Mouse (Mus musculus) lung, postnatal 10 days (tissue): ENCODE results near the gene A830018L16Rik.
"Not testable (repeated sequence)": the region's sequence is repeated elsewhere in the genome, so short reads cannot be mapped to it uniquely, and the experiment has no call there.

Experiments
- DNase-seq: peaks from one replicate; pipeline ENCODE4 v3.0.0; 2021

The A830018L16Rik gene

DNA sequence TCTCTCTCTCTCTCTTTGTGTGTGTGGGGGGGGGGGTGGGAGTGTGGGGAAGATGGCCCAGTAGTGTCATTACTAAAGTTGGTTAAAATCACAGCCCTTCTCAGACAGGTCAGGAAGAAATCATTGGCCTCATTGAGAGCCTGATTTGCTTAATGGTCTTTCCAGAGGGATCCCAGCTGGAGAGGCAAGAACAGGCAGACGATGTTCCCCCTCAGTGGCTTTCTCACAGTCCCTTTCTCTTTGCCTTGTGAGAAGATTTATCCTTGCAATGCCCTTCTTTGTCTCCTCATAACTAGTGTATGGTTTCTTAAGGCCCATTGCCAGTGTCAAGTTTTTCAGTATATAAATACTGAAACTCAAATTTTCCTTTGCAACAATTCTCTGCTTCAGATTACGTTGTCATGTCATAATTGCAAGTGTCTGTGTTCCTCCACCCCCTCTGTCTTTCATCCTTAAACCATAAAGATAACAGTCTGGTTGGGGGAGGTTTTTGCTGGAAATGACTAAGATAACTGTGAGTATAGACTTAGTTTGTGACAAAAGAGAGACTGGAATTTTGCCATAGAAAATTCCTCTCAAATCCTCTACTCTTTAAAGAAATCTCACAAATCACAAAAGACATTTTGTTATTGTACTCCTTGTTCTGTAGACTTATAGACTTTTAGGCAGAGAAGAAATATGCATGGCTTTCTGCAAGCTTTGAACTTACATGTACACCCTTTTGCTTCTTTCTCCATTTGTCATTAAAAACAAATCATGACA is 595.1 kb downstream of the A830018L16Rik start:
- DNase-seq: peak; percentile 6

DNA sequence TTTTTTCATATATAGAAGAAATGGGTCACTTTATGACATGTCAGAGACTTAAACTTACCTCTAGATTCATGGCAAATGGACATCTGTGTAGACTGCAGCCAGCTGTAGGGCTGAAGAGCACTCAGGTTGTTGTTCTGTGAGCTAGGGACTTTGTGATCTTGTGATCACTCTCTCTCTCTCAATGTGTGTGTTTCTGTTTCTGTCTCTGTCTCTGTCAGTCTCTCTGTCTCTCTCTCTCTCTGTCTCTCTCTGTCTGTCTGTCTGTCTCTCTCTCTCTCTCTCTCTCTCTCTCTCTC is 595.6 kb downstream of the A830018L16Rik start:
- DNase-seq: no peak

DNA sequence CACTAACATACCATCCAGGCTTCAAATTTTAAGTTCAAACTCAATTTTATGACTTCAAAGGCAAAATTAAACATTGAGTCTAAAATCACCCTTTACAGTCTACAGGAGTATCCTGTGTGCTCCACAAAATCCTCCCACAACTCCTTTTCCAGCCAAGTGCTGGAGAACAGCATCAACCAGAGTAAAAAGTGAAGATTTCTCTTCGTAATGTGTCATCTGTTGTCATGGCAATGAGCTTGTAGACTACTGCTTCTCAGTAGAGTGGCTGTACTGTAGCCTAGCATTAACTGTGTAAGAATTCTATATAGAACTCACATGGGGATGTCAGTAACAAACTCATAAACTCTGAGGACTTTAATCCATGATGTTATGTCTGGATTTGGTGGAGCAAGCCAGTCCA is 596.7 kb downstream of the A830018L16Rik start:
- DNase-seq: no peak

DNA sequence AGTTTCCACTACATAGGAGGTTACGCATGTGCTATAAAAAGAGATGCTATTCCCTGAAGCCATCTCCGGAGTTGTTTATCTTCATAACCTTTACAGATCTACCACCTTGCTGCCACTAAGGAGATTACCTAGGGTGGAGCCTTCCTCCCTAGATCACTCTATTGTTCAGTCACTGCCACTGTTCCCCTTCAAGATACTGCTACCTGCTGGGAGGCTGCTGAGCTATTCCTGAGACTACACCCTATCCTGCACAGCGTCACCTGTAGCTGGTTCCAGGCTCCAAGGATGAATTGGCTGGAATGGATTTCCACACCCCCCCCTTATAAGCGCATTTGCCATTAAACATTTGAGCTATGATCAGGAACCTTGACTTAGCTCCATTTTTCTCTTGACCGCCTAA is 606.7 kb downstream of the A830018L16Rik start:
- not testable (repeated sequence) for DNase-seq
